Mouse (Mus musculus): Measurements from ENCODE around the gene Sec63. TPM values are rescaled to one million over a fixed set of nuclear protein-coding genes. Genes with fewer than 3 reads are reported as not detected.

The Sec63 gene
- total RNA-seq, 2 experiments from 2014 or later = 20.2 to 21.9 TPM

DNA sequence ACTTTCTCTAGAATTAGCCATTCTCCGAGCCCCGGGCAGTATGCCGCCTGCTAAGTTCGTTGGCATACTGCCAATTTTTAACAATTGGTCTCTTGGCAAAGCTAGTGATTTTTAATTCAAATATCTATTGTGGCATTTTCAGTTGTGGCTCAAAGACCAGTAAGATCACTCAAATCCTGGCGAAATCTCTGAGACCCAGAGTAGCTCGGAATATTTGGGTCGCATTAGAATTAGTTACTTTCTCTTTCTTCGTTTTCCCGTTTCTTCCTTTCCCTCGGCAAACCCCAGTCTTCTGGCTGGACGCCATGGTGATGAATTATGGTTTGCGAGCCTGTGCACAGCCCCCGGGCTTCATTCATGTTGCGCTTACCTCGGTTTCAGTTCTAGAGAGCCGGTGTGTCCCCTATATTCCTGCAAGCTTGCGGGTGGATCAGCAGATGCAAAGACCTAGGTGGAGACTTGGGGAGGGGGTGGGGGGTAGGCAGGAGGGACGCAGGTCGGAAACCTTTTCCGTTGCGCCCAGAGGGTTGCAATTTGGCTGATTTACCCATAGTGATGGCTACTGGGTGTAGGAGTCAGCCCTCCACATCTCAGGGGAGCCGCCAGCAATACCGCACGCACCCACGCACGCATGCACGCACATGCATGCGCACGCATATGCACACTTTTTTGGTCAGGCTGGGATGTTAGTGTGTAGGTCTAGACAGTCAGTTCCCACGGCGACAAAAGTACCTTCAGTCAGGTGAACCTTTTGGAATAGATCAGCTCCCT lies 102.5 kb downstream of the Sec63 start:
- DNase-seq = no peak

DNA sequence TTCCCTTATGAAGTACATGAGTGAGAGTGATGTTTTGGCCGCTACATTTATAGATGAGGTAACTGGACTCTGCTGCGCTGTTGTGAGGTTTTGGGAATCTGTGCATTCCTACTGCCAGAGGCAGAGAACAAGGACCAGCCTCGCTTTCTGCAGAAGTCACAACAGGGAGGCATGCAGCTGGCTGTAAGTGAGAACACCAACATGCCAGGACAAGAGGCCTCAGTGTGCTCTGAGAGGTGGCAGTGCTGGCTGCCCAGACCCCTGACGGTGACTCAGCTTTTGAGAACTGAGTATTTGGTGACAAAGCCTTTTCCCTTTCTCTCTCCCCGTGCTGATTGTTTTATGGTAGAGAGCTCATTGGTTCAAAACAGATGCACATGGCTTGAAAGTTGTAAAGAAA lies 103.4 kb downstream of the Sec63 start:
- no peak for DNase-seq

DNA sequence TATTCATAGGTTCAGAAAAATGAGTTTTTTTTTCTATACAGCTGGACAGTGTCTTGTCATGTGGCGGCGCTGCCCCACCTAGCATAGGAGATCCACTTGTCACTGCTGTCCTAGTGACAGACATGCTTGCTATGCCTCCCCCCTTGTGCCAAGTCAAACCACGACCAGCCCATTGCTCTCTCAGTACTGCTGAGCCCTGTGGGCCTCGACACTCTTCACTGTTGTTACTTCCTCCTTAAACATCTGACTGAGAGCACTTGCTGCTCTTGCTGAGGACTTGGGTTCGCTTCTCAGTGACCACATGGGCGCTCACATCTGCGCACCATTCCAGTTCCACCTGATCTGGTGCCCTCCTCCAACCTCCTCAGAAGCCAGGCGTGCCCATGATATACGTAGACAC lies 107.1 kb downstream of the Sec63 start:
- no peak for DNase-seq

DNA sequence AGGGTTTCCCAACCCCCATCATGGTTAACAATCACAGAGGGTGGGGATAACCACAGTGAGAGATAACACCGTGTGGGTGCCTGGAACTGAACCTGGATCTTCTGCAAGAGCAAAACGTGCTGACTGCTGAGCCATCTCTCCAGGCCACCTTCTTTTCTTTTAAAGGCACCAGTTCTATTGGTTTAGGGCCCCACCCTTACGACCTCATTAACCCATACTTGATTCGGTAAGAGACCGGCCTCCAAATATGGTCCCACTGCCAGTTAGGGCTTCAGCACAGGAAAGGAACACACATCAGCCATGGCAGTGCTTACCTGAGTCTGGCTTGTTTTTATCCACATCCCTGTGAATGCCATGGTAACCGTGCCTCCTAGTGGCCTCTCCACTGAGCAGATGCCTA lies 108.2 kb downstream of the Sec63 start:
- no peak for DNase-seq

DNA sequence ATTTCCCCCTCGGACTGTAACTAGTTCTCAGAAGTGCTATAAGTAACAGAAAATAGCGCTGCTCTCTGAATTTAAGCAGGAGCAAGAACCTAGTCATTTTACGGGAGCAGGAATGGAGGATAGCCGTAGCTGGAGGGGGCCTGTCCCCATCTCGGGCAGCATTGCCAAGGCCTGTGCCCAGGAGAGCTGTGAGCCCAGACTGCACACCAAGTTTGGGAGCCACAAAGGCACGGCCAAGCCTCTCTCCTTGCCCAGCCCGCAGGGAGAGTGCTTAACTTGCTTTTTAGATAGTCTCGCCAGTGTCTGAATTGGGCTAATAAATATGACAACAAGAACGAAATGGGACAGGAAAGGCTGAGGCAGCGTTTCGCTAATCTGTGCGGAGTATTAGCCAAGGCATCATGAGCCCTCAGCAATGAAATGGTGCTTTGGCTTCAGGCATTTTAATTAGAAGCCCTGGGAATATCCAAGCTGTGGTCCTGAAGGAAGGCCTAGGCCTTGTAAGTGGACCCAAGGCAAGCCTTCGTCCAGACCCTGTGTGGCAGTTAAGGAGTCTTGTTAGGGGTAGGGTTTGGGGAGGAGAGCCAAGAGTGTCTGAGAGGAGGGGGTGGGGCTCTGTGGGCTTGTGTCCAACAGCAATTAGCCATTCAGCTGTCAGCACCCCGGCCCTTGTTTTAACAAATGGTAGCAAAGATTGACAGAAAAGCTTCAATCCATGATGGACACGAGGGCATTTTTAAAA lies 111.1 kb downstream of the Sec63 start:
- DNase-seq = no peak

DNA sequence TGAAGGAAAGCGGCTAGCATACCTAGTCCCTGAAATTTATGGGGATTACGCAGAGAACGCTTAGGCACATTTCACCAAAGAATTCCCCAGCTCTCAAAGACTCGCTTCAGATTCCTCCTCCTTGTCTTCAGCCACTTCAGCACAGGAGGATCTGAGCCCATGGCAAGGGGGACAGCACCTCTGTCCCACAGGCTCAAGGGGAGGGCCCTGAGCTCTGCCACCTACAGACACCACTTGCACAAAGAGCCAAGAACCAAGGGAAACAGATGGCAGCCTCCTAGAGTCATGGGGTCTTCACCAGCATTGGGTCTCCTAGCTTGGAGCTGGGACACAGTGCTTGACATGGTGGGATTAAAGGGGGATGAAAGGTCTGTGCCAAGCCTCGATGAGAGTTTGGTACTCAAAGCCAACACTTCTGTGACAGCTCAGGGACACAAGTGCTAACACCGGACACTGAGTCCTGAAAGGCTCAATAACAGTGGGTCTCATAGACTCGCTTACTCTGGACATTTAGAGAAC lies 111.8 kb downstream of the Sec63 start:
- DNase-seq = no peak

DNA sequence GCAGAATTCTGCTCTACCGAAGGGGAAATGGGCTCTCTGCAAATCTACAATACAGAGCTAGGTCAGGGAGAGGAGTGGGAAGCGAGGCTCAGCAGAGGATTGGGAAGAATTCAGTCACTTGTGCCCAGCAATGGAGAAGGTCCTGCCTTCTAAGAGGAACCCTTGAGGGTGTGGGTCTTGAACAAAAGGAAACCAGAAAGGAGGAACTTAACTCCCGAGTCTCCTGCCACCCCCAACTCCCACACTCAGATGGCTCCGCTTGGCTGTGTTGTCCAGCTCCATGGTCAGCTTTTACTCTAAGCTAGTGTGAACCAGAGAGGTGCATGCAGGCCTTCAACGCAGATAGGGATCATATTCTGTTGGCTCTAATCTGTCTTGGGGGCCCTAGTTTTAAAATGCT lies 114.9 kb downstream of the Sec63 start:
- no peak for DNase-seq

DNA sequence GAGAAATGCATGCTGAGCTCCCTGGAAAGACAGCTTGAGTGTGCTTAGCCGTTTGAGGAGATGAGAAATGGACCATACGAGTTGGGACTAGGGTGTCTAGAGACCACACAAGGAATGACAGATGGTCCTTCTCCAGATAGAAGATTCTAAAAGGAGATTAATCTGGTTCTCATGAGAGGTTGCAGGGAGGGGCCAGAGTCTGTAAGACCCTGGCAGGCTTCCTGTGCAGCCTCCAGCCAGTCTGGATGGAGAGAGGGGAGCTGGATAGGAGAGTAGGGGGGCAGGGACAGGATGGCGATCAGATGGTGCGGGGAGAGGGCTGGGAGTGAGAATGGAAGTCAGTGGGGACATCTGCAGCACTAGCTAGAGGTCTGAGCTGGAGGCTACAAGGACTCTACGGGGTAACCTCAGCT lies 118.0 kb downstream of the Sec63 start:
- no peak for DNase-seq

DNA sequence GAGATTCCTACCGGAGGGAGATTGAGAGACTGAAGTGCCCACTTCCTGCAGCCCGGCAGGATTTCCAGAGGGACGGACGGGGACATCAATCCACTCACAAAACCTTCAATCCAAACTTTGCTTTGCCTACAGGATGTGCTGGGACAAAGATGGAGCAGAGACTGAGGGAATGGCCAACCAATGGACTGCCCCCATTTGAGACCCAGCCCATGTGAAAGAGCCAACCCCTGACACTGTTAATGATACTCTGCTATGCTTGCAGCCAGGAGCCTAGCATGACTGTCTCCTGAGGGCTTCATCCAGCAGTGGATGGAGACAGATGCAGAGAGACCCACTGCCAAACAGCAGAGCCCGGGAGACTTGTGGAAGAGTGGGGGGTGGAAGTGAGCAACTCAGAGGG lies 118.4 kb downstream of the Sec63 start:
- DNase-seq = no peak

Other genes starting within 250 kb of the Sec63 start
- gene Nr2e1, start 177.9 kb upstream of the Sec63 start, total RNA-seq (2021) = not detected
- gene Ostm1, start 177.7 kb upstream of the Sec63 start, total RNA-seq (2021) = 10 to 100 TPM; 18.0 to 20.6 TPM
- 1 to 10 TPM; 1.4 TPM for gene Scml4, start 98.9 kb downstream of the Sec63 start, total RNA-seq (2021)